Mouse (Mus musculus): Measurements from ENCODE around the gene Sertad2.

Sertad2 gene

DNA sequence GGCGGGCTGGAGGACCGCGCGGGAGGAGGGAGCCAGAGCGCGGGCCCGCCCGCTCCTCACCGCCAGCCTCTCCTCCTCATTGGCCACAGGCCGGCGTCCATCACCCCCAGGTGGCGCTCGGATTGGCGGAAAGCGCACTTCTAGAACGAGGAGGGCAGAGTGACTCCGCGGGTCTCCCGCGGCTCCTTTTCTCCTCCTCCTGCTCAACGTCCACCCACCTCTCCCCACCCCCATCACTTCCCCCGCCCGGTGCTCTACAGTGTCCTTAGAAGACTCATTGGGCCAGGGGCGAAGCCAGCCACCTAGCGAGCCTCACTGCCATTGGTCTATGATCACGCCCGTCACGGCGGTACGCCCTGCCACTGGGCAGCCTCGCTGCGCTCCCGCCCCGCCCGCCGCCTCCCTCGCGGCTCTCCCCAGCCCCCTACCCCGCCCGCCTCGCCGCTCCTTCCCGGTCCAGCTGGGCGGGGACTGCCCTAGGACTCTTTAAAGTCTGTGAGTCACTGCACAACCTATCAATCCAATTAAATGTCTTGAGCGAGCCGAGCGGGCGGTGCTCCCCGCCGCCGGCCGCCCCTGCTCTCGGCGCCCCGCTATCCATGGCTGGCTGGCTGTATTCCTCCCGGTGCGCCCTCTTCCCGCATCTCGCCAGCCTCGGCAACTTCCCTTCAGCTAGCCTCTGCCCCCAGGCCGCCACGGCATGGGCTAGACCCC, at the start of gene Sertad2:
Gene Sertad2, plus strand, starts transcription at position 515 of the 714 bp plus-strand sequence.
- peak; percentile 94 for DNase-seq (ENCODE audit: low spot score)

- DNase-seq (ENCODE audit: low spot score) = no peak
Measured at GRCm38 (mm10) chr11:20493922-20494626, 49.0 kb upstream of the Sertad2 start.

- no peak for DNase-seq (ENCODE audit: low spot score)
Measured at GRCm38 (mm10) chr11:20500516-20500915, 42.5 kb upstream of the Sertad2 start.

DNA sequence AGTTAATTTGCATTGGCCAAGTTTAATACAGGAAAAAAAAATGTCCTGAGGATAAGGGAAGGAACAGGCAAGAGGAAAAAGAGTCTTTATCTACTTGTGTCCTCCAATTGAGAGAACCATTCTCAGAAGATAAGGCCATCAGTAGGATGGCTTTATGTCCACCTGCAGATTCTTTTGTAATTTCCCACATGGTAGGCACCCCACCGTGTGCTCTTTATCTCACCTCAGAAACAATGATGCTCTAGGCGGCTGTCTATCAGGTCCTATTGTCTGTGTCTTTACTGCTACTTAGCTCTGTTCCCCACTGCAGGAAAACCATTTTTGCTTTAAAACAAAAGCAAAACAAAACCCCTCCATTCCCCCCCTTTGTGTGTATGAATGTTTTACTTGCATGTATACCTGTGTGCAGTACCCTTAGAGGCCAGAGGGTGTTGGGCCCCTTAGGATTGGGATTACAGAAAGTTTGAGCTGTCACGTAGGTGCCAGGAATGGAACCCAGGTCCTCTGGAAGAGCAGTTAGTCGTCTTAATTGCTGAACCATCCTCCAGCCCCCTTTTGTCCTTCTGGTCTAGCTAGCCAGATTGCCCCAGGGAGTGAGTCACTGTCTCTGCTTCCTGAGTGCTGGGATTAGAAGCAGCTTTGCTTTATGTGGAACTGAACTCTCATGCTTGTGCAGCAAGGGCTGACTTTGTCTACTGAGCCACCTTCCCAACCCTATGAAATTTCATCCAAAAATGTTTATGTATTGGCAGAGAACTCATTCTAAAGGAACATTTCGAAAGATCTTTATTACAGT, 41.7 kb upstream of the Sertad2 start:
- no peak for DNase-seq (ENCODE audit: low spot score)

DNA sequence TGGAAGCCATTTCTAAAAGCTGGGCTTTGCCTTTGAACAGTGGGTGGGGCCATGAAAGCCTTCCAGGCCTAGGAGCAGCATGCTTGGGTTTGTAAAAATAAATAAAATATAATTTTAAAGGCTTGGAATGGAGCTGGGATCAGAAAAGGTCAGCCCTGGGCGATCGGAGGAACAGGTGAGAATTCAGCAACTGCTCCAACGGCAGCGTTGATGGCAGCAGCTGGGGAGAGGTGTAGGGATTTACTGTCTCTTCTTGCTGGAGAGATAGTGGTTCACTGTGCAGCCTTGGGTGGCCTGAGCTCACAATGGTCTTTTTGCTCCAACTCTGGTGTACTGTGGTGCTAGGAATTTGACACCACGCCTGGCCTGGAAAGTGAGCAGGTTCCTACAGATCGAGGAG, 29.5 kb upstream of the Sertad2 start:
- DNase-seq (ENCODE audit: low spot score) = no peak

GRCm38 (mm10) chr11:20514757-20515156, 28.3 kb upstream of the Sertad2 start:
- no peak for DNase-seq (ENCODE audit: low spot score)

- no peak for DNase-seq (ENCODE audit: low spot score)
Measured at GRCm38 (mm10) chr11:20521321-20521720, 21.7 kb upstream of the Sertad2 start.

DNA sequence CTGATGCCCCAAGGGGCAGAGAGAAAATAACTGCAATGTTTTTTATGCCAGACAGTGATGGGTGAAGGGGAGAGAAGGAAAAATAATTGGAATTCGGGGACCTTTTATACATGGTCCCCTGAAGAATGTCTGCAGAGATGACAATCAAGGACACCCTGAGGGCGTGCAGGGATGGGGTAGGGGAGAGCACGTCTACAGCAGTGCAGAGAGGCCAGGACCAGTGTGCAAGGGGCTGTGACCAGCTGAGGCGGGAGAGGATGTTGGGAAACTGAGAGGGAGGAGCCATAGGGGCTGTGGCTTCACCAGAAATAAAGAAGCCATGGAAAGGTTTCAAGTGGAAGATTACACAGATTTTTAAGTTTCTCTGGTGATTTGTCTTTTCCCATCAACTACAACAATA, 20.3 kb upstream of the Sertad2 start:
- no peak for DNase-seq (ENCODE audit: low spot score)

GRCm38 (mm10) chr11:20524435-20524834, 18.6 kb upstream of the Sertad2 start:
- DNase-seq (ENCODE audit: low spot score) = no peak

- DNase-seq (ENCODE audit: low spot score) = no peak
Measured at GRCm38 (mm10) chr11:20525909-20526308, 17.1 kb upstream of the Sertad2 start.

DNA sequence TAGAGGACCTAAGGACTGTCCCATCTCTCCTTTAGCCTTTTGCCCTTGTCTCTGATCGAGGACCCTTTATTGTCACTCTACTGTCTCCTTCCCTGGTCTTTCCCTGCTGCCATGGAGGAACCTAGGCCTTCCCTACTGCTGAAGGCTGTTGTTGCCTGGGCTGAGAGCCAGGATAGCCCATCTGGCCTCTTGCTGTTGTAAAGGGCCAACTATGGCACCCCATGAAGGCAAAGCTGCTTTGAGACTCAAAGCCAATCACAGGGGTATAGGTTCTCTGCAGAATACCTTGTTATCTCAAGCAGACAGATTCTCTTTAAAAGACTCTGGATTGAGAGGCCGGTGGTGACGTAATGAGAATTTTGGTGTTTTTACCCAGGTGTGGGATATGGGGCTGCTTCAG, 15.2 kb upstream of the Sertad2 start:
- DNase-seq (ENCODE audit: low spot score) = no peak

DNA sequence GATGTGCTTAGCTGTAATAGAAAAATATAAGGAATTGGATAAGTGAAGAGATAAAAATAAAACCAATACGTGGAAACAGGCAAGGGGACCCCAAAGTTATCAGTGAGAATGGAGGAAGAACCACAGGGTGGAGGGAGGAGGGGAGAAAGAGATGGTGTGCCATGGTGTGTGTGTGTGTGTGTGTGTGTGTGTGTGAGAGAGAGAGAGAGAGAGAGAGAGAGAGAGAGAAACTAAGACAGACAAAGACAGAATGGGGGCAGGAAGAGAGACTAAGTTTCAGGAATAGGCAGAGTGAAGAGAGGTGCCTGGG, 11.4 kb upstream of the Sertad2 start:
- DNase-seq (ENCODE audit: low spot score) = no peak

DNA sequence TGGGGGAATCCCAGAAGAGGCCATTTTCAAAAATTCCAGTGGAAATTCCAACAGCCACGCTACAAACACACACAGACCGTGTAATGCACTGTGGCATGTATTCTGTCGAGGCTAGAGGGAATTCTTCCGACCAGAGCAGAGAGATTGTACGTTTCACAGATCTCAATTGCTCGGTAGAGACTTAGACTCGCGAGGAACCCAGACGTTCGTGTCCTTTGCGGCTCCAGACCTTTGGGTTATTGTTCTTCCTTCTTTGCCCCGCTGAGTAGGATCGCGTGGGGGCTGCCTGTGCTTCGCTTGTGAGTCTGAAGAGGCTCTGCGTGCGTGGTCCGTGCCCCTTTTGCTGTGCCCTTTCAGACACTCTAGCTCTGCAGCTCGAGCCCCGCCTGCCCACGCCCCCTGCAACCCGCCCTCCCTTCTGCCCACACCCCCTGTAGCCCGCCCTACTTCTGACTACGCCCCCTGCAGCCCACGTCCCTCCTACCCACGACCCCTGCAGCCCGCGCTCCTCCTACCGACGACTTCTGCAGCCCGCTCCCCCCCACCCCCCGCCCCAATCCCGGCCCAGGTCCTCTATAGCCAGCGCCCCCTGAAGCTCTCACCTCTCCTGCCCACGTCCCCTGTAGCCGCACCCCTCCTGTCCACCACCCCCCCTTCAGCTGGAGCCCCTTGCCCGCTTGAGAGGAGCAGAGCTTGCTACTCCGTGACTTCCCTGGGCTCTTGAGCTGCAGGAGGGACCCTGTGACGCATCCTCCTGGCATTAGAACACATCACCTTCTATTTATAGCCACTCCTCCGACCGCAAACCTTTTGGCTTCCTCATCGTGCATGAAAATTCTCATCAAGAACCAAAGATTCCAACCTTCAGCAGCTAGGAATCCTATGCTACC, 10.8 kb upstream of the Sertad2 start:
- no peak for DNase-seq (ENCODE audit: low spot score)

DNA sequence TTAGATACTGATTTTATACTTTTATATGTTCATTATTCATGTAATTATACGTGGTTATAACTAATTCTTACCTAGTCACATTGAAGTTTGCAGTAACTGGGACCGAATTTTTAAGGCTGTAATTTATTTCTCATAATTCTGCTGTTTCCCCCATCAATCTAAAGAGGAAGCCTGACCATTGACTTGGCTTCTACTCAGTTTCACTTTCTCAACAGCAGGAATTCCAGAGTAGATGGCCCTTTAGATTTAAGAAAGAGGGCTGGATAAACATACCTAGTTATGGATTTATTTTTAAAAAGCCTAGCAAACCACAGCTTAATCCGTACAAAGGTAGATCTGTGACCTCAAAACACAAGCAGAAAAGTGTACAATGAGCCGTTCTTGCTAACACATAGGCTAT, 9.8 kb upstream of the Sertad2 start:
- no peak for DNase-seq (ENCODE audit: low spot score)

DNA sequence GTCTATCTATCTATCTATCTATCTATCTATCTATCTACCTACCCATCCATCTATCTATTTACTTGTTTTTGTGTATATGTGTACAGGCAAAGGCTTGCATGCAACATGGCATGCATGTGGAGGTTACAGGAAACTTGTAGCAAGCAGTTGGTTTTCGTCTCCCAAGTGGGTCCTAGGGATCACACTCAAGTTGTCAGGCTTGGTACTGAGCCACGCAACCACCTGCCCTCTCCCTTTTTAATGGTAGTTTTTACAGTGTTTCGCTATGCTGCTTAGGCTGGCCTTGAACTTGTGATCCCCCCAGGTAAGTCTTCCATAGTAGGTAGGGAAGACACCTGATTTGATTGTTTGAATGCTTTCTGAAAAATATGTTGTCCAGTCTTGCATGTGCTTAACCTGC, 5.8 kb upstream of the Sertad2 start:
- DNase-seq (ENCODE audit: low spot score) = no peak

- no peak for DNase-seq (ENCODE audit: low spot score)
Measured at GRCm38 (mm10) chr11:20538496-20538895, 4.6 kb upstream of the Sertad2 start.

- no peak for DNase-seq (ENCODE audit: low spot score)
Measured at GRCm38 (mm10) chr11:20541280-20541679, 1.8 kb upstream of the Sertad2 start.

- DNase-seq (ENCODE audit: low spot score) = no peak
Measured at GRCm38 (mm10) chr11:20541995-20542637, 937 bp upstream of the Sertad2 start.

DNA sequence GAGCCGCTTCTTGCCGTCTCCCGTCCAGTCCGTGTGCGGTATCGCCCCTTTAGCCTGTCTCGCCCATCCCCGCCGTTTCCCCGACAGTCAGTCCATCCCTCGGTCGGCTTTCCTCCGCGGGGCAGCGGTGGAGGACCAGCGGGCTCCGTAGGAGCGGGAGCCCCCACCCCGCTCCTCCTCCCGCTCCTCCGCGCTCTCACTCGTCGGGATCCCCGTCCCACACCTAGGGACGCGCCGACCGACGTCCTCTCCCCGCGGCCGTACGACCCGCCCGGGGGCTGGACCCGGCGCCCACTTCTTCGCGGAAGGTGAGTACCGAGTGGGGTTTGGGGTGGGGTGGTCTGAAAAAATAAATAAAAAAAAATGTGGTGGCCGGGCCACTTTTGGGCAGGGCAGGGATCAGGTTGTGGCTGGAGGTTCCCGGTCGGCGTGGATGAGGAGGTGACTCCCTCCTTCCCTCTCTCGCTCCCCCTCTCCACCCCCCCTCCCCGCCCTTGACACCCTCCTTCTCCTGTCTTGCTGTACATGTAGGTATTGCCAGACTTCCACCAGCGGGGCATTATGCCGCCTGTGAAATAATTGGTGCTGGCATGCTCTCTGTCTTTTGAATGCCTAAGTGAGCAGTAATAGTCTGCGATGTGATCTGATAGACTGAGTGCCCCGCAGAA, 534 bp downstream of the Sertad2 start:
- no peak for DNase-seq (ENCODE audit: low spot score)

DNA sequence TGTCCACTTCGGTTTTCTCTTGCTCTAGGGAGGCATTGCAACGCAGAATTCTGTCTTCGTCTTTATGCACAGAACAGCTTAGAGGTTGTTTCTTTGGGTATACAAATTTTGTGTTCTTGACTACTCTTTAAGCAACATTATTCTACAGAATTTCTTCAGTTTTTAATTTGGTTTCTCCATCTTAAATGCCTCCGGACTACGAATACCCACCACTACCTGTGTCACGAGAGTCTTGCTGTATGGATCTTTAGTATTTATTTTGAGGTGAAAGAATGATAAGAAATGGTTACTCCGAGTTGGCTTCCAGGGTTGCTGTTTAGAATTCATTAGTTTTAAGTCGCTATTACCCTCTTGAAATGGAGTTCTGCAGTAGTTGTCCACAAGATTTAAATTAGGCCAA, 1.3 kb downstream of the Sertad2 start:
- DNase-seq (ENCODE audit: low spot score) = no peak
